Mouse (Mus musculus) heart, adult 2 months (tissue): Measurements from ENCODE around the gene Timd4.

Experiments used
- CTCF ChIP-seq: fragments of 200-600 bp; IDR thresholded peaks from 2 replicates; pipeline ENCODE4 v1.8.1; 2022; ENCODE audit warnings: antibody characterized with exemption, mild to moderate bottlenecking, moderate library complexity
- POLR2A ChIP-seq: fragments of 200-500 bp; IDR thresholded peaks from 2 replicates; pipeline ENCODE4 v1.6.1; 2011; ENCODE audit warnings: mild to moderate bottlenecking, low read depth, low read length, control low read depth; ENCODE audit not compliant: insufficient read depth

DNA sequence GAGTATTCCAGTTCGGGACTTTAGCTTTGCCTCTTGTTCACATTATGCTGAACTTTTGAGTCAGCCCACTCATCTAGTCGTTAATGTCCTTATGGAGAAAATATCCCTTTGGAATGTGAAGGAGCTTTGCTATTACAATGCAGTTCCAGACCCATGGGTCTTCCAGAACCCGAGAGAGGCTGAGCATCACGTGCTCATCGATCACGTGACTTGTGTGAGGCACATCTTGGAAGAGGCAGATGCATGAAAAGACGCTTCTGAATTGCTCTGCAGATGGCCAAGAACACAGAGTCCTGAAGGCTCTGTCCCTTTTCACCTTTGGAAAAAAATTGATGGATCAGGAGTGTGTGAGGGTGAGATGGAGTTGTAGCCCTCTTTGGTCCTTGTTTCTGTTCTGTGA is 58.0 kb downstream of the Timd4 start:
- TF ChIP-seq CTCF (no peak), POLR2A (no peak)
